18 mouse cellular contexts compared by ENCODE assay signal in the genomic region with DNA sequence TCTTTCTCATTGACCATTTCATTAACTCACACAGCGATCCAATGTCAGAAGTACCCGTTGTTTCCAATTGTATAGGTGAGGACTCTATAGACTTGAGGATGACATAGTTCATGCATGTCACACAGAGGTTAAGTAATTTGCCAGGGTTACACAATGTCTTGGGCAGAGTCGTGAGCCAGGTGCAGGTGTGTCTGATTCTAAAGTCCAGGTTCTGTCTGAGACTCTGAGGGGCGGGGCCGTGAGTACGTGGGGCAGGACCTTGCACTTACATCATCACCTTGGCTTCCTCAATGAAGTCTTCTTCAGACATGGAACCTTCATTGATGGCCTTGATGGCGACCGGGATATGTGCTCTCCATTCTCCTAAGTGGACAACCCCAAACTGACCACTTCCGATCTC. TPM values are rescaled to one million over a fixed set of nuclear protein-coding genes. Genes with fewer than 3 reads are reported as not detected.
"Had no signal": no experiment of that assay in that cellular context is flagged by ENCODE, and none has a peak within 500 bp of the region (broad histone marks: within the 10 kb centered on the region; RNA-seq: fewer than 3 reads in every experiment).

No protein-coding gene starts in this region.

- H3K4me3 ChIP-seq: kidney, embryonic 15.5 days; limb, embryonic 12.5 days; limb, embryonic 15.5 days; lung, embryonic 15.5 days; midbrain, embryonic 12.5 days had no signal

- H3K4me2 ChIP-seq: kidney, embryonic 15.5 days; limb, embryonic 12.5 days; limb, embryonic 15.5 days; liver, embryonic 11.5 days; lung, embryonic 15.5 days; midbrain, embryonic 12.5 days had no signal

- H3K27ac ChIP-seq: hindbrain, postnatal 0 days; kidney, embryonic 15.5 days; limb, embryonic 12.5 days; limb, embryonic 15.5 days; liver, embryonic 14.5 days; lung, embryonic 15.5 days; midbrain, embryonic 12.5 days had no signal

- DNase-seq: kidney, adult 2 months; kidney, postnatal 14 days; left cerebral cortex, postnatal 4 days; liver, postnatal 0 days; lung, postnatal 14 days; lung, postnatal 4 days; thymus, adult 2 months; thymus, postnatal 14 days; thymus, postnatal 4 days had no signal

- H3K9ac ChIP-seq: kidney, embryonic 15.5 days; limb, embryonic 12.5 days; limb, embryonic 15.5 days; liver, embryonic 14.5 days; liver, postnatal 0 days; lung, embryonic 15.5 days; midbrain, embryonic 12.5 days had no signal

- ATAC-seq: liver, postnatal 0 days had no signal

- H3K36me3 ChIP-seq: kidney, embryonic 15.5 days; limb, embryonic 12.5 days; limb, embryonic 15.5 days; lung, embryonic 15.5 days; midbrain, embryonic 12.5 days had no signal

- H3K4me1 ChIP-seq: limb, embryonic 15.5 days; lung, embryonic 15.5 days; midbrain, embryonic 12.5 days had no signal

- H3K9me3 ChIP-seq: kidney, embryonic 15.5 days; limb, embryonic 12.5 days; limb, embryonic 15.5 days; lung, embryonic 15.5 days; midbrain, embryonic 12.5 days had no signal

- H3K27me3 ChIP-seq: kidney, embryonic 15.5 days; limb, embryonic 12.5 days; limb, embryonic 15.5 days; lung, embryonic 15.5 days; midbrain, embryonic 12.5 days had no signal

RNA-seq across cellular contexts. Expression of gene Txk, which starts 42.6 kb away (rescaled TPM):
- polyA plus RNA-seq: limb, embryonic 12.5 days; liver, embryonic 11.5 days; neural tube, embryonic 11.5 days had no signal
